Mouse (Mus musculus) embryonic fibroblast, embryonic 13.5 days (primary cell): Measurements from ENCODE around the gene Bst2.

Experiments used
- CTCF ChIP-seq: IDR thresholded peaks from 2 replicates; pipeline ENCODE4 v1.5.1; 2011; ENCODE audit warnings: mild to moderate bottlenecking, control low read depth, low read length, moderate library complexity, borderline replicate concordance; ENCODE audit not compliant: insufficient read depth
- POLR2A ChIP-seq: IDR thresholded peaks from 2 replicates; pipeline ENCODE4 v1.6.1; 2011; ENCODE audit warnings: low read depth, mild to moderate bottlenecking, control low read depth, low read length, moderate library complexity

GRCm38 (mm10) chr8:71552770-71553169 lies 15.5 kb upstream of the Bst2 start:
- TF ChIP-seq CTCF (no peak), POLR2A (no peak)
